Mouse (Mus musculus) adrenal gland, adult 2 months (tissue): ENCODE data around the gene Smco2. TPM values are rescaled to one million over a fixed set of nuclear protein-coding genes. Genes with fewer than 3 reads are reported as not detected.

Source experiments
- DNase-seq: peaks from one replicate; pipeline ENCODE4 v3.0.0; 2021
- polyA plus RNA-seq: library from polyadenylated mRNA; depleted of rRNA; stranded (reverse); fragments of >200 nt; gene quantifications from 2 replicates; pipeline ENCODE4 v1.2.3, GENCODE M21; 2012; rRNA removed
- total RNA-seq, 2 experiments: library from RNA; stranded (reverse); gene quantifications; 2 replicates each; pipeline ENCODE4 v1.2.3; 2021

The Smco2 gene
- total and polyA plus RNA-seq, 3 experiments: not detected

GRCm38 (mm10) chr6:146901929-146902328, 52.0 kb downstream of the Smco2 start:
- no peak for DNase-seq

GRCm38 (mm10) chr6:146903632-146904031, 53.7 kb downstream of the Smco2 start:
- no peak for DNase-seq

GRCm38 (mm10) chr6:146904707-146905106, 54.8 kb downstream of the Smco2 start:
- no peak for DNase-seq

- no peak for DNase-seq
These were observed 56.3 kb downstream of the Smco2 start for GRCm38 (mm10) chr6:146906000-146906786.

GRCm38 (mm10) chr6:146907061-146907794, 57.3 kb downstream of the Smco2 start:
- no peak for DNase-seq

GRCm38 (mm10) chr6:146907795-146908190, 57.9 kb downstream of the Smco2 start:
- DNase-seq: no peak

GRCm38 (mm10) chr6:146908801-146909200, 58.9 kb downstream of the Smco2 start:
- no peak for DNase-seq

- DNase-seq: peak; percentile 56
These were observed 60.0 kb downstream of the Smco2 start for GRCm38 (mm10) chr6:146909725-146910489.

GRCm38 (mm10) chr6:146910801-146911200, 60.9 kb downstream of the Smco2 start:
- DNase-seq: no peak

- DNase-seq: peak; percentile 59
These were observed 63.1 kb downstream of the Smco2 start for GRCm38 (mm10) chr6:146912835-146913488.

- no peak for DNase-seq
These were observed 63.7 kb downstream of the Smco2 start for GRCm38 (mm10) chr6:146913489-146914198.

- no peak for DNase-seq
These were observed 65.9 kb downstream of the Smco2 start for GRCm38 (mm10) chr6:146915808-146916207.

GRCm38 (mm10) chr6:146917396-146917795, 67.5 kb downstream of the Smco2 start:
- no peak for DNase-seq

- DNase-seq: no peak
These were observed 68.4 kb downstream of the Smco2 start for GRCm38 (mm10) chr6:146918341-146918740.

Other genes starting within 250 kb of the Smco2 start
- 10 to 100 TPM; 67.5 to 78.9 TPM for gene Med21, start 207.6 kb upstream of the Smco2 start, total RNA-seq
- 10.8 and 20.8 TPM in 2 replicates for gene Med21, start 207.6 kb upstream of the Smco2 start, polyA plus RNA-seq
- gene Tm7sf3, start 207.3 kb upstream of the Smco2 start, total RNA-seq: 10 to 100 TPM; 31.7 to 51.5 TPM
- 17.0 and 22.5 TPM in 2 replicates for gene Tm7sf3, start 207.3 kb upstream of the Smco2 start, polyA plus RNA-seq
- gene Stk38l, start 125.1 kb upstream of the Smco2 start, total RNA-seq: 10 to 100 TPM; 19.7 to 21.7 TPM
- gene Stk38l, start 125.1 kb upstream of the Smco2 start, polyA plus RNA-seq: 0.97 and 1.6 TPM in 2 replicates
- 1 to 10 TPM; 1.6 TPM for gene Arntl2, start 54.0 kb upstream of the Smco2 start, total RNA-seq
- 6.1 and 8.9 TPM in 2 replicates for gene Arntl2, start 54.0 kb upstream of the Smco2 start, polyA plus RNA-seq
- gene Ppfibp1, start 38.4 kb downstream of the Smco2 start, total RNA-seq: 10 to 100 TPM; 78.9 to 99.7 TPM
- gene Ppfibp1, start 38.4 kb downstream of the Smco2 start, polyA plus RNA-seq: 10.8 and 12.9 TPM in 2 replicates
- not detected for gene 1700034J05Rik, start 104.3 kb downstream of the Smco2 start, total RNA-seq
- not detected in 2 replicates for gene 1700034J05Rik, start 104.3 kb downstream of the Smco2 start, polyA plus RNA-seq
- gene Rep15, start 182.5 kb downstream of the Smco2 start, total RNA-seq: 1 to 10 TPM in 1 of 2 experiments, under 1 TPM in 1; 0.72 to 1.3 TPM
- gene Rep15, start 182.5 kb downstream of the Smco2 start, polyA plus RNA-seq: 0.08 and 0.15 TPM in 2 replicates
- gene Mrps35, start 192.7 kb downstream of the Smco2 start, total RNA-seq: 100 to 1,000 TPM in 1 of 2 experiments, 10 to 100 TPM in 1; 62.7 to 106 TPM
- 5.9 and 6.7 TPM in 2 replicates for gene Mrps35, start 192.7 kb downstream of the Smco2 start, polyA plus RNA-seq
- gene Mansc4, start 236.9 kb downstream of the Smco2 start, total RNA-seq: not detected
- 0.52 and 0.54 TPM in 2 replicates for gene Mansc4, start 236.9 kb downstream of the Smco2 start, polyA plus RNA-seq
- gene Klhl42, start 241.3 kb downstream of the Smco2 start, total RNA-seq: 10 to 100 TPM; 20.9 to 21.3 TPM
- gene Klhl42, start 241.3 kb downstream of the Smco2 start, polyA plus RNA-seq: 16.4 and 20.6 TPM in 2 replicates